Mouse (Mus musculus) heart, postnatal 0 days (tissue): Measurements from ENCODE around the gene Cd22. TPM values are rescaled to one million over a fixed set of nuclear protein-coding genes. Genes with fewer than 3 reads are reported as not detected.

ENCODE experiments used
- ATAC-seq: fragments of 200-750 bp; cut with Nextera tagmentation; 2 replicates; pipeline ENCODE4 v1.8.0; 2017; ENCODE audit warnings: low read depth, moderate number of reproducible peaks, moderate library complexity; ENCODE audit not compliant: insufficient read depth
- DNase-seq: peaks from one replicate; pipeline ENCODE4 v3.0.0-alpha.2; 2016; ENCODE audit warnings: low spot score
- H3K27ac ChIP-seq: fragments of 300-500 bp; sonication (generic); 2 replicates; pipeline ENCODE4 v1.5.1; 2014; ENCODE audit warnings: low read depth, mild to moderate bottlenecking
- H3K27me3 ChIP-seq: fragments of 300-500 bp; sonication (generic); 2 replicates; pipeline ENCODE4 v1.6.1; 2014; ENCODE audit warnings: low read length, mixed read lengths; ENCODE audit not compliant: control insufficient read depth, insufficient read depth
- H3K36me3 ChIP-seq: fragments of 300-500 bp; sonication (generic); replicated peaks from 2 replicates; pipeline ENCODE4 v1.6.1; 2014; ENCODE audit warnings: low read length, mixed read lengths; ENCODE audit not compliant: control insufficient read depth, insufficient read depth
- H3K4me1 ChIP-seq: fragments of 300-500 bp; sonication (generic); 2 replicates; pipeline ENCODE4 v1.6.1; 2014; ENCODE audit warnings: antibody characterized with exemption; ENCODE audit not compliant: control insufficient read depth, insufficient read depth
- H3K4me2 ChIP-seq: fragments of 300-500 bp; sonication (generic); 2 replicates; pipeline ENCODE4 v1.6.1; 2014; ENCODE audit warnings: low read depth, mild to moderate bottlenecking, low read length, moderate library complexity
- H3K4me3 ChIP-seq: fragments of 300-500 bp; sonication (generic); 2 replicates; pipeline ENCODE4 v1.5.1; 2014; ENCODE audit warnings: low read depth, low read length
- H3K9ac ChIP-seq: fragments of 300-500 bp; sonication (generic); replicated peaks from 2 replicates; pipeline ENCODE4 v1.6.1; 2014; ENCODE audit warnings: low read depth, low read length, mixed read lengths
- H3K9me3 ChIP-seq: fragments of 300-500 bp; sonication (generic); replicated peaks from 2 replicates; pipeline ENCODE4 v1.6.1; 2016; ENCODE audit warnings: low read length; ENCODE audit not compliant: control insufficient read depth
- CTCF ChIP-seq: IDR thresholded peaks from 2 replicates; pipeline ENCODE4 v1.5.1; 2016; ENCODE audit warnings: antibody characterized with exemption, control low read depth, low read depth
- EP300 ChIP-seq: IDR thresholded peaks from 2 replicates; pipeline ENCODE4 v1.6.1; 2016; ENCODE audit warnings: antibody characterized with exemption, low read depth
- WGBS: fragments of 180-500 bp; shearing (Covaris S2); extraction: QIAGEN DNeasy Blood & Tissue Kit; methylation state at CpG from one replicate; pipeline ENCODE4 v1.1.7; 2014; 5-methylcytosine and 5-hydroxymethylcytosine counted together
- polyA plus RNA-seq: library from polyadenylated mRNA; unstranded; fragments of >200 nt; fragmentation: Nextera tagmentation; extraction: Ambion mirVana; gene quantifications from 2 replicates; pipeline ENCODE4 v1.2.1, GENCODE M21; 2015
- total RNA-seq: library from RNA; depleted of rRNA; stranded (reverse); fragments of >200 nt; gene quantifications from 2 replicates; pipeline ENCODE4 v1.2.3, GENCODE M21; 2014; ENCODE audit warnings: low replicate concordance

The Cd22 gene
- total and polyA plus RNA-seq, 2 experiments from 2014 or later: 0.08 TPM; not detected in 1

- TF ChIP-seq CTCF (no peak), EP300 (no peak)
- 58% methylated on average over 6 of the region's 6 CpGs for WGBS
- H3K36me3 ChIP-seq: no peaks in the 10 kb centered on the region
Measured at GRCm38 (mm10) chr7:30847934-30848333, 32.2 kb downstream of the Cd22 start.

GRCm38 (mm10) chr7:30847386-30847785 lies 32.8 kb downstream of the Cd22 start:
- Histone ChIP-seq H3K4me3 (no peak overlapping the region), H3K9ac (no peak overlapping the region), H3K27me3 (no peaks in the 10 kb centered on the region), H3K27ac (no peak overlapping the region), H3K36me3 (no peaks in the 10 kb centered on the region), H3K9me3 (no peaks in the 10 kb centered on the region), H3K4me1 (no peaks in the 10 kb centered on the region), H3K4me2 (no peak overlapping the region)
- DNase-seq: no peak
- 56% methylated on average over 5 of the region's 5 CpGs for WGBS
- no peak for TF ChIP-seq EP300
- TF ChIP-seq CTCF: no peak
- ATAC-seq: no peak

More at GRCm38 (mm10) chr7:30847934-30848333, 32.2 kb downstream of the Cd22 start:
- Histone ChIP-seq H3K4me3 (no peak overlapping the region), H3K9me3 (no peaks in the 10 kb centered on the region), H3K4me2 (no peak overlapping the region), H3K9ac (no peak overlapping the region), H3K4me1 (no peaks in the 10 kb centered on the region), H3K27me3 (no peaks in the 10 kb centered on the region), H3K27ac (no peak overlapping the region)
- DNase-seq (no peak), ATAC-seq (no peak)

GRCm38 (mm10) chr7:30846505-30847053 lies 33.6 kb downstream of the Cd22 start:
- 59% methylated on average over 2 of the region's 2 CpGs for WGBS
- H3K4me3 ChIP-seq: no peak overlapping the region
- no peak overlapping the region for H3K9ac ChIP-seq
- ATAC-seq: no peak
- TF ChIP-seq CTCF: no peak
- TF ChIP-seq EP300: no peak
- no peak for DNase-seq
- H3K27me3 ChIP-seq: no peaks in the 10 kb centered on the region
- no peak overlapping the region for H3K27ac ChIP-seq
- H3K9me3 ChIP-seq: no peaks in the 10 kb centered on the region
- no peaks in the 10 kb centered on the region for H3K4me1 ChIP-seq
- H3K4me2 ChIP-seq: no peak overlapping the region
- H3K36me3 ChIP-seq: no peaks in the 10 kb centered on the region

- Histone ChIP-seq H3K27me3 (no peaks in the 10 kb centered on the region), H3K4me2 (no peak overlapping the region), H3K4me3 (no peak overlapping the region), H3K9ac (no peak overlapping the region), H3K9me3 (no peaks in the 10 kb centered on the region), H3K36me3 (no peaks in the 10 kb centered on the region), H3K27ac (no peak overlapping the region), H3K4me1 (peaks cover 9% of the 10 kb centered on the region)
- DNase-seq: no peak
- TF ChIP-seq CTCF: no peak
- no peak for ATAC-seq
- 42% methylated on average over 7 of the region's 7 CpGs for WGBS
Measured at GRCm38 (mm10) chr7:30844676-30845297, 35.4 kb downstream of the Cd22 start.

GRCm38 (mm10) chr7:30842092-30842491 lies 38.0 kb downstream of the Cd22 start:
- DNase-seq (no peak), ATAC-seq (no peak)
- Histone ChIP-seq H3K4me3 (no peak overlapping the region), H3K4me2 (no peak overlapping the region), H3K36me3 (no peaks in the 10 kb centered on the region), H3K9me3 (no peaks in the 10 kb centered on the region), H3K27me3 (no peaks in the 10 kb centered on the region), H3K4me1 (peaks cover 10% of the 10 kb centered on the region), H3K9ac (no peak overlapping the region), H3K27ac (no peak overlapping the region)
- 77% methylated on average over 5 of the region's 5 CpGs for WGBS
- TF ChIP-seq CTCF (no peak), EP300 (no peak)

- Histone ChIP-seq H3K9ac (no peak overlapping the region), H3K4me2 (no peak overlapping the region), H3K4me3 (no peak overlapping the region), H3K36me3 (no peaks in the 10 kb centered on the region), H3K4me1 (peaks cover 10% of the 10 kb centered on the region), H3K27me3 (no peaks in the 10 kb centered on the region), H3K27ac (no peak overlapping the region), H3K9me3 (no peaks in the 10 kb centered on the region)
- DNase-seq (no peak), ATAC-seq (no peak)
- TF ChIP-seq EP300: no peak
- no peak for TF ChIP-seq CTCF
- 77% methylated on average over 4 of the region's 4 CpGs for WGBS
Measured at GRCm38 (mm10) chr7:30841379-30841778, 38.8 kb downstream of the Cd22 start.
